Mouse (Mus musculus): ENCODE results near the gene Trp53.

The Trp53 gene

GRCm38 (mm10) chr11:69632284-69633089 is 52.3 kb downstream of the Trp53 start, which contains the start of gene Fxr2:
Fxr2 (plus strand) TSS chr11:69632990.
- DNase-seq: peak; percentile 100

DNA sequence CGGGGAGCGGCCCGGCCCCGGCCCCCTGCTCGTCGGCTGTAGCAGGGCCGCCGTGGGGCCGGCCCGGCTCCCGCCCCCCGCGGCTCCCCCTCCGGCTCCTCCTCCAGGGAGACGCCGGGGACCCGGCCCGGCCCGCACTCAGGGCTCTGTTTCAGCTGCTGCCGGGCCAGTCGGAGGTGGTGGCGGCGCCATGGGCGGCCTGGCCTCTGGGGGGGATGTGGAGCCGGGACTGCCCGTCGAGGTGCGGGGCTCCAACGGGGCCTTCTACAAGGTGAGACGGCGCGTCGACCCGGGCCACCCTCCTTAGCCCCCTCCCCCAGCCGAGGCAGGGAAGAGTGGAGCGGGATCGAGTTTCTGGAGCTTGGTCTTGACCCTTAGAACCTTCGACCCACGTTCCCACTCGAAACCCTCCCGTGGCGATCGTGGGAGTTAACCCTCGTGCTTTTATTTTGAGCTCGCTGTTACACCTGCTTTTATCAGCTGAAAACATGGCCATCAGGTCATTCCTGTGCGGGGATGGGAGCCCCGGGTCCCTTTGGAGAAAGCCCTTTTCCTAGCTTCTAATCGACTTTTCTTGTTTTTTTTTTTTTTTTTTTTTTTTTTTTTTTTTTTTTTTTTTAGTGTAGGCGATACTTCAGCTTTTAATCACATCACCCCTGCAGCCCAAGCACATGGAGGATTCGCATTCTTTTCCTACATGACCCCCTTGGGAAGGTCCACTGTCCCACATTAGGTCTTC is 53.1 kb downstream of the Trp53 start:
- no peak for DNase-seq

DNA sequence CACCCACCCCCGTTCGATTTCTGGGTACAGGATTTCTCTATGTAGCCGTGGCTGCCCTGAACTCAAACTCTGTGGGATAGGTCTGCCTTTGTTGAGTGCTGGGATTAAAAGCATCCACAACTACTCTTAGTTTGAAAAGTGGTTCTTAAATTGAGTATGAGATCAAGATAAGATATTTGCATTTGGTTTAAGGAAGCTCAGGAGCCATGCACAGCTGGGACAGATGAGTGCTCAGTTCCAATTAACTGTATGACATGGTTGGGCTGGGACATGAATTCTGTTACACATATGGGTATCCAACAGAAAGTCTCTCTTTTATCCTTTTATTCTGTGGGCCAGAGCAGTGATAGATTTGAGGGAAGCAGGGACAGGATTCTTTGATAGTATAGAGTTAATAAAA is 55.3 kb downstream of the Trp53 start:
- no peak for DNase-seq

All from thymus, postnatal 36 days (tissue).